Mouse (Mus musculus): ENCODE measurements around the gene Wnt5b. TPM values are rescaled to one million over a fixed set of nuclear protein-coding genes. Genes with fewer than 3 reads are reported as not detected.

Gene Wnt5b
- total RNA-seq, 1 experiment = 3.5 TPM

DNA sequence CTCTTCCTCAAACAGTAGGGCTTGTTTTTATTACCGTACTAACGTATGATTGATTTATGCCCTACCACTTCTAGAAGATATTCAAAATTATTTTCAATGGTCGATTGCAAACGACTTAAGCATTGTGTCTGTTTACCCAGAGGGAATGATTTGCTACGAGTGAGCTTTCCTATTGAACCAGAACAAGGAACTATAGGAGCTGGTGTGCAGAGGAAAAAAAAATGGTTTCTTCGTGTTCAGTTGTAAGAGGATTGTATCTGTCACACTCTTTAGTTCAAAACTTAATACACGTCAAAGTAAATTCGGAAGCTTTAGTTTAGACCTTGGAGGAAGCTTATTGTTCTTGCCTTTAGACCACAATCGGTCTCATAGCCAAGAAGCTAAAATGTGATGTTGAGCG, 155.1 kb downstream of the Wnt5b start:
- H3K4me1 ChIP-seq (ENCODE audit: control insufficient read depth in 2 of 2, insufficient read depth in 2 of 2, low read length in 2 of 2, poor library complexity in 1 of 2) = peaks cover 0 to 2% of the 10 kb centered on the region in 2 experiments; a peak in 1 of 4 replicates
- peak overlapping the region; percentile 62; the same call in 1 of the 2 replicates for H3K9ac ChIP-seq (ENCODE audit: insufficient read depth, low read depth, low read length, poor library complexity, severe bottlenecking)
- in situ Hi-C loops (cut with MboI; ENCODE audit: low sequenced_read_pairs in 2 of 2, unreplicated experiment in 2 of 2) = no loop called here
- no peak overlapping the region for H3K27ac ChIP-seq (ENCODE audit: insufficient read depth, low read depth, low read length, poor library complexity, severe bottlenecking)
- peak overlapping the region; percentile 58 to 72 for H3K4me3 ChIP-seq (ENCODE audit: insufficient read depth in 1 of 2, low read depth in 1 of 2, low read length in 2 of 2, poor library complexity in 1 of 2, severe bottlenecking in 1 of 2)
- no peaks in the 10 kb centered on the region; the same call in 1 of the 2 replicates for H3K36me3 ChIP-seq (ENCODE audit: control insufficient read depth, insufficient read depth, low read length, poor library complexity, severe bottlenecking)
- DNase-seq (ENCODE audit: low read depth, low spot score) = no peak
- TF ChIP-seq ZC3H11A (IDR thresholded peaks at IDR 0.05; ENCODE audit: borderline replicate concordance, low read depth, low read length) = no peak
- TF ChIP-seq HCFC1 (IDR thresholded peaks at IDR 0.05; ENCODE audit: borderline replicate concordance, insufficient read depth, low read length) = no peak
- no peak for TF ChIP-seq ZNF384 (IDR thresholded peaks at IDR 0.05; ENCODE audit: low read depth, low read length)
- TF ChIP-seq MAFK (IDR thresholded peaks at IDR 0.05; ENCODE audit: insufficient read depth, low read depth, low read length) = no peak
- no peak for TF ChIP-seq CHD2 (IDR thresholded peaks at IDR 0.05; ENCODE audit: low read depth, low read length)
- H3K9me3 ChIP-seq (ENCODE audit: control insufficient read depth, insufficient read depth, low read depth, low read length) = no peaks in the 10 kb centered on the region

DNA sequence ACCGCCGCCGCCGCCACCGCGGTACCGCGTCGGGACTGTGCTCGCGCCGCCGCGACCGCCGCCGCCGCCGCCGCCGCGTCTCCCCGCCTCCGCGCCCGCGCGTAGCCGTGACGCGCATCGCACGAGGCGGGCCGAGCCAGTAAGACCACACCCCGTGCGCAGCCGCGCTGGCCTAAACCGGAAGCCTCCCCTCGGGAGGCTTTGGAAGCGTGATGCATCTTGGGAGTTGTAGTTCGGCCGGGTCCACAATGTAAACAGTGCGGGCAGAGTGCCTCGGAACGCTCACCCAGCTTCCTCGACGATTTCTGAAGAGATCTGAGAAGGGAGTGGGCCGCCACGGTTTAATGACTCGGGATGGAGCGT, 155.5 kb downstream of the Wnt5b start:
- no peaks in the 10 kb centered on the region; the same call in 1 of the 2 replicates for H3K36me3 ChIP-seq (ENCODE audit: control insufficient read depth, insufficient read depth, low read length, poor library complexity, severe bottlenecking)
- peak; percentile 95 for DNase-seq (ENCODE audit: low read depth, low spot score)
- TF ChIP-seq MAFK (IDR thresholded peaks at IDR 0.05; ENCODE audit: insufficient read depth, low read depth, low read length) = no peak
- TF ChIP-seq HCFC1 (IDR thresholded peaks at IDR 0.05; ENCODE audit: borderline replicate concordance, insufficient read depth, low read length) = peak; percentile 96
- no peak for TF ChIP-seq ZNF384 (IDR thresholded peaks at IDR 0.05; ENCODE audit: low read depth, low read length)
- H3K27ac ChIP-seq (ENCODE audit: insufficient read depth, low read depth, low read length, poor library complexity, severe bottlenecking) = peak overlapping the region; percentile 93
- H3K4me1 ChIP-seq (ENCODE audit: control insufficient read depth in 2 of 2, insufficient read depth in 2 of 2, low read length in 2 of 2, poor library complexity in 1 of 2) = peaks cover 0 to 2% of the 10 kb centered on the region in 2 experiments; a peak in 1 of 4 replicates
- peak overlapping the region; percentile 98 to 99 for H3K4me3 ChIP-seq (ENCODE audit: insufficient read depth in 1 of 2, low read depth in 1 of 2, low read length in 2 of 2, poor library complexity in 1 of 2, severe bottlenecking in 1 of 2)
- H3K9me3 ChIP-seq (ENCODE audit: control insufficient read depth, insufficient read depth, low read depth, low read length) = no peaks in the 10 kb centered on the region
- peak overlapping the region; percentile 97 for H3K9ac ChIP-seq (ENCODE audit: insufficient read depth, low read depth, low read length, poor library complexity, severe bottlenecking)
- in situ Hi-C loops (cut with MboI; ENCODE audit: low sequenced_read_pairs in 2 of 2, unreplicated experiment in 2 of 2) = no loop called here

DNA sequence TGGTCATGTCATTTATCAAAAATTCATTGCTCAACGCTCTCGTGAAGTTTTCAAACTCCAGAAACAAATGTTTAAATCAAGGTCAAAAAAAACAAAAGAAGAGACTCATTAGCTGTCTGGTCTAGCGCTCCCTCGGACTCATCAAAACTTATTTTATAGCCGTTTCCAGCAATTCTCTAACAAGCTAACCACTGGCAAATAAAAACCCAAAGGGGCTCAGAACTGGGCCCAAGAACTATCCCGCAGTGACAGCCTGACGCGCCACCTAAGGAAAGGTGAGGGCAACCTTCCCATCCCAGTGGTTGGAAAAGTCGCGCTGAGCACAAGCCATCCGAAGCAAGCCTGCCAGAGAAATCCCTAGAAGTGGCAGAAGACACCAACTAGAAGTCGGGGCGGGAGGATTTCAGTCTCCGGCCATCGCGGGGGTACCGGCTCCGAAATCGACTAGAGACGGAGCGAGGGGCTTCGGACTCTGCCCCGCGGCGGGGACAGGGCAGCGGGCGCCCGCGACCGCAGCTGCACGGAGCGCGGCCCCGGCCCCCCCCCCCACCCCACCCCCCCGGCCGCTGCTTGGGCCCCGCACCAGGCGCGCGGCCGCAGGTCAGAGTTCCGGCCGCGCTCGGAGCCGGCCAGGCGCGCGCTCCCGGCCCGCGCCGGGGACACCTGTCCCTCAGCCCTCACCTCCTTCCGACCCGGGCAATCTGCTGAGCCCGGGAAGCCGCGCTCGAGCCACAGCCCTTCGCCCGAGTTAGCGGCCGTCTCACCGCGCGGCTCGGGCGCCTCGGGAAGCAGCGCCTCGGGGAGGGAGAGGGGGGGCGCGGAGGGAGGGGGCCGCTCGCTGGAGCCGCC, 156.1 kb downstream of the Wnt5b start:
- peak; percentile 16 for DNase-seq (ENCODE audit: low read depth, low spot score)
- in situ Hi-C loops (cut with MboI; ENCODE audit: low sequenced_read_pairs in 2 of 2, unreplicated experiment in 2 of 2) = no loop called here
- Histone ChIP-seq H3K9me3 (ENCODE audit: control insufficient read depth, insufficient read depth, low read depth, low read length) (no peaks in the 10 kb centered on the region), H3K9ac (ENCODE audit: insufficient read depth, low read depth, low read length, poor library complexity, severe bottlenecking) (peak overlapping the region; percentile 97), H3K4me3 (ENCODE audit: insufficient read depth in 1 of 2, low read depth in 1 of 2, low read length in 2 of 2, poor library complexity in 1 of 2, severe bottlenecking in 1 of 2) (peak overlapping the region; percentile 98 to 99), H3K36me3 (ENCODE audit: control insufficient read depth, insufficient read depth, low read length, poor library complexity, severe bottlenecking) (no peaks in the 10 kb centered on the region; the same call in 1 of the 2 replicates), H3K27ac (ENCODE audit: insufficient read depth, low read depth, low read length, poor library complexity, severe bottlenecking) (peak overlapping the region; percentile 93), H3K4me1 (ENCODE audit: control insufficient read depth in 2 of 2, insufficient read depth in 2 of 2, low read length in 2 of 2, poor library complexity in 1 of 2) (peaks cover 0 to 2% of the 10 kb centered on the region in 2 experiments; a peak in 1 of 4 replicates)
- TF ChIP-seq MAFK (IDR thresholded peaks at IDR 0.05; ENCODE audit: insufficient read depth, low read depth, low read length) (no peak), ZC3H11A (IDR thresholded peaks at IDR 0.05; ENCODE audit: borderline replicate concordance, low read depth, low read length) (no peak), ZNF384 (IDR thresholded peaks at IDR 0.05; ENCODE audit: low read depth, low read length) (no peak), CHD2 (IDR thresholded peaks at IDR 0.05; ENCODE audit: low read depth, low read length) (no peak)

DNA sequence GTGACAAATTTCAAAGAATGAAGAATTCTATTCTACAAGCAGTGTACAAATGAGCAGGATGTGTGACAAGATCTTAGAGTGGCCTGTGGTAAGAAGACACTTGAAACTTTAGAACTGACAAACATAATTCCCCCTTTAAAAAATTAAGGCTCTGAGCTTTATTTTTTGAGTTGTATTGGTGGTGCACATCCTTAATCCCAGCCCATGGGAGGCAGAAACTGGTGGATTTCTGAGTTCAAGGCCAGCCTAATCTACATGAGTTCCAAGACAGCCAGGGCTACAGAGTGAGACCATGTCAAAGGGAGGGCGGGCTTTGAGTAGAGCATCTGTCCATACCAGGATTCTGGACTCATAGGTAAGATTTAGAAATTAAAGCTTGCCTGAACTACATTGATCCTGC, 157.3 kb downstream of the Wnt5b start:
- no peak for DNase-seq (ENCODE audit: low read depth, low spot score)
- no peaks in the 10 kb centered on the region for H3K36me3 ChIP-seq (ENCODE audit: control insufficient read depth, insufficient read depth, low read length, poor library complexity, severe bottlenecking)
- H3K9me3 ChIP-seq (ENCODE audit: control insufficient read depth, insufficient read depth, low read depth, low read length) = no peaks in the 10 kb centered on the region
- no peak overlapping the region for H3K9ac ChIP-seq (ENCODE audit: insufficient read depth, low read depth, low read length, poor library complexity, severe bottlenecking)
- TF ChIP-seq ZC3H11A (IDR thresholded peaks at IDR 0.05; ENCODE audit: borderline replicate concordance, low read depth, low read length) (no peak), ZNF384 (IDR thresholded peaks at IDR 0.05; ENCODE audit: low read depth, low read length) (no peak), MAFK (IDR thresholded peaks at IDR 0.05; ENCODE audit: insufficient read depth, low read depth, low read length) (no peak)
- no peak overlapping the region; a peak in 1 of 4 replicates for H3K4me3 ChIP-seq (ENCODE audit: insufficient read depth in 1 of 2, low read depth in 1 of 2, low read length in 2 of 2, poor library complexity in 1 of 2, severe bottlenecking in 1 of 2)
- in situ Hi-C loops (cut with MboI; ENCODE audit: low sequenced_read_pairs in 2 of 2, unreplicated experiment in 2 of 2) = no loop called here
- peaks cover 0 to 2% of the 10 kb centered on the region in 2 experiments; a peak in 1 of 4 replicates for H3K4me1 ChIP-seq (ENCODE audit: control insufficient read depth in 2 of 2, insufficient read depth in 2 of 2, low read length in 2 of 2, poor library complexity in 1 of 2)
- no peak overlapping the region for H3K27ac ChIP-seq (ENCODE audit: insufficient read depth, low read depth, low read length, poor library complexity, severe bottlenecking)
